Mouse (Mus musculus): ENCODE results near the gene Olfr972. TPM values are rescaled to one million over a fixed set of nuclear protein-coding genes. Genes with fewer than 3 reads are reported as not detected.

Olfr972 gene
- total RNA-seq (2023): not detected in 4 replicates

GRCm38 (mm10) chr9:39866122-39866521 is at the start of gene Olfr972:
Gene Olfr972 (plus strand): TSS chr9:39866422.

GRCm38 (mm10) chr9:39836576-39836975 is 29.6 kb upstream of the Olfr972 start, which contains the start of gene Olfr971:
Gene Olfr971 (plus strand): TSS chr9:39836876.

GRCm38 (mm10) chr9:39907036-39907435 is 40.8 kb downstream of the Olfr972 start, which contains the start of gene Olfr229:
Gene Olfr229 (plus strand): TSS chr9:39907336.

Other genes starting within 250 kb of the Olfr972 start
- not detected in 4 replicates for gene Olfr960, start 245.0 kb upstream of the Olfr972 start, total RNA-seq (2023)
- gene Olfr961, start 221.3 kb upstream of the Olfr972 start, total RNA-seq (2023): not detected in 4 replicates
- gene Olfr963, start 199.2 kb upstream of the Olfr972 start, total RNA-seq (2023): not detected in 4 replicates
- gene Olfr149, start 159.3 kb upstream of the Olfr972 start, total RNA-seq (2023): not detected in 4 replicates
- not detected in 4 replicates for gene Olfr965, start 155.1 kb upstream of the Olfr972 start, total RNA-seq (2023)
- not detected in 4 replicates for gene Olfr150, start 135.4 kb upstream of the Olfr972 start, total RNA-seq (2023)
- not detected in 4 replicates for gene Olfr967, start 120.2 kb upstream of the Olfr972 start, total RNA-seq (2023)
- gene Olfr968, start 83.2 kb upstream of the Olfr972 start, total RNA-seq (2023): not detected in 4 replicates
- not detected in 4 replicates for gene Olfr969, start 75.5 kb upstream of the Olfr972 start, total RNA-seq (2023)
- not detected in 4 replicates for gene Olfr970, start 57.6 kb upstream of the Olfr972 start, total RNA-seq (2023)
- gene Olfr971, start 29.5 kb upstream of the Olfr972 start, total RNA-seq (2023): not detected in 4 replicates
- gene Olfr229, start 40.9 kb downstream of the Olfr972 start, total RNA-seq (2023): not detected in 4 replicates
- not detected in 4 replicates for gene Olfr974, start 71.1 kb downstream of the Olfr972 start, total RNA-seq (2023)
- gene Olfr975, start 85.6 kb downstream of the Olfr972 start, total RNA-seq (2023): not detected in 4 replicates
- gene Olfr976, start 94.7 kb downstream of the Olfr972 start, total RNA-seq (2023): not detected in 4 replicates
- not detected in 4 replicates for gene Olfr978, start 125.7 kb downstream of the Olfr972 start, total RNA-seq (2023)
- gene Olfr979, start 137.0 kb downstream of the Olfr972 start, total RNA-seq (2023): not detected in 4 replicates
- not detected in 4 replicates for gene Olfr980, start 143.2 kb downstream of the Olfr972 start, total RNA-seq (2023)
- gene Olfr981, start 155.0 kb downstream of the Olfr972 start, total RNA-seq (2023): not detected in 4 replicates
- not detected in 4 replicates for gene Olfr982, start 207.4 kb downstream of the Olfr972 start, total RNA-seq (2023)
- gene Olfr983, start 227.2 kb downstream of the Olfr972 start, total RNA-seq (2023): not detected in 4 replicates
- not detected in 4 replicates for gene Olfr984, start 247.8 kb downstream of the Olfr972 start, total RNA-seq (2023)